Mouse (Mus musculus): ENCODE results near the gene Sh2d1a. TPM values are rescaled to one million over a fixed set of nuclear protein-coding genes. Genes with fewer than 3 reads are reported as not detected.

Gene Sh2d1a
- polyA plus RNA-seq, 1 experiment from 2014 or later: not detected

DNA sequence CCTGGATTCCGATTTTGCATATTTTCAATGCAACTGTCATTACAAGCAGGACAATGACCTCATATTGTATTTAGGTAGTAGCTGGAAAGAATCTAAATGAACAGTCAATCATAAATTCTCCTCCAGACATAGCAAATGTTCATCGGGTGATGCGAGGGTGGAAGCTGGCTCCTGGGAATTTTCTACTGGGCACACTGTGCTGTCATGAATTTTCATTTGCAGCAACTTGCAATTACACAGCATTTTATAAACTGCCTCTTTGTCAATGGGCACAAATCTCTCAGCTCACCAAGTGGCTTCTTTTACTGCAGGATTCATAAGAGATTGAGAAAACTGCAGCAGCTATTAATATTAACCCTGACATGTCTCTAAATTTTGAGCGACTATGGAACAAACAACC, 28.4 kb downstream of the Sh2d1a start:
- H3K9me3 ChIP-seq (ENCODE audit: control insufficient read depth, low read length): no peaks in the 10 kb centered on the region
- H3K4me1 ChIP-seq (replicated peaks; ENCODE audit: control insufficient read depth, insufficient read depth, low read length): no peaks in the 10 kb centered on the region
- H3K36me3 ChIP-seq (ENCODE audit: control insufficient read depth, insufficient read depth, low read length): no peaks in the 10 kb centered on the region
- H3K9ac ChIP-seq (ENCODE audit: low read depth, low read length): no peak overlapping the region
- 79% methylated on average over 4 of the region's 4 CpGs for WGBS
- no peaks in the 10 kb centered on the region for H3K27me3 ChIP-seq (replicated peaks; ENCODE audit: control insufficient read depth, insufficient read depth, low read length)
- H3K4me3 ChIP-seq (ENCODE audit: low read depth, low read length): no peak overlapping the region
- DNase-seq (ENCODE audit: low spot score) (no peak), ATAC-seq (replicated peaks; ENCODE audit: low FRiP score) (no peak)
- H3K27ac ChIP-seq (ENCODE audit: low read depth, low read length): no peak overlapping the region
- H3K4me2 ChIP-seq: no peak overlapping the region

DNA sequence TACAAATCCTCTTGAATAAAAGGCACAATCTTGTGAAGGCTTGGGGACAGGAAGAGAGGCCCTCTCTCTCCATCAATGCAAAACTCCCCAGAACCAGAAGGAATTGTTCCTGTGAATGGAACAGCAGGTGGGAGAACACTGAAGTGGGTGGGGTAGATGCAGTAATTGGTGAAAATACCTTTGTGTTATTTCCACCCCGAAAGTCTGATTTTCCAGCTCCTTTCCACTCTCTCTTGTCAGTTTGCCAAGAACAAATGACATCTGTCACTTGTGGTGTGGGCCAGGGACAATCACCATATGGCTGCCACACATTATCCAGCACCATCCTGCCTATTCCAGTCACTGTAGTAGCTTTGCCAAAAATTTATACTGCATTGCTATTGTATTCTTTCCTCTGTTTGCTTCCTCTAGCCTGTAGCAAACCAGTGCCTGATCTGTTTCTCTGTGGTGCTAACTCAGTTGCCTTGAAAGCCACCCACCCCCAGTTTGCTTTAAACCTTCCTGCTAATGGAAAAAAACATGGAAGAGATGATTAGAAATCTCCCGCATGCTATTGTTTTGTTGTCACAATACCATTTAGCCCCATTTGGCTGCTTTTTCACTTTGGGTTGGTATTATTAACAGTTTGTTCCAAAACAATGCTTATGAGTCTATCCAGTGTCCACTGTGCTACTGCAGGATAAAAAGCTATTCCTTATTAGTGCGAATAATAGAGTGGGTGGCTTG, 37.9 kb downstream of the Sh2d1a start:
- H3K27ac ChIP-seq (ENCODE audit: low read depth, low read length): no peak overlapping the region
- no peaks in the 10 kb centered on the region for H3K9me3 ChIP-seq (ENCODE audit: control insufficient read depth, low read length)
- H3K4me3 ChIP-seq (ENCODE audit: low read depth, low read length): peak overlapping the region; percentile 27
- no peak for DNase-seq (ENCODE audit: low spot score)
- no peak overlapping the region for H3K9ac ChIP-seq (ENCODE audit: low read depth, low read length)
- no peaks in the 10 kb centered on the region for H3K4me1 ChIP-seq (replicated peaks; ENCODE audit: control insufficient read depth, insufficient read depth, low read length)
- no peaks in the 10 kb centered on the region for H3K36me3 ChIP-seq (ENCODE audit: control insufficient read depth, insufficient read depth, low read length)
- no peak for ATAC-seq (replicated peaks; ENCODE audit: low FRiP score)
- H3K27me3 ChIP-seq (replicated peaks; ENCODE audit: control insufficient read depth, insufficient read depth, low read length): no peaks in the 10 kb centered on the region
- H3K4me2 ChIP-seq: peak overlapping the region; percentile 50
- WGBS: 34% methylated on average over 3 of the region's 3 CpGs

DNA sequence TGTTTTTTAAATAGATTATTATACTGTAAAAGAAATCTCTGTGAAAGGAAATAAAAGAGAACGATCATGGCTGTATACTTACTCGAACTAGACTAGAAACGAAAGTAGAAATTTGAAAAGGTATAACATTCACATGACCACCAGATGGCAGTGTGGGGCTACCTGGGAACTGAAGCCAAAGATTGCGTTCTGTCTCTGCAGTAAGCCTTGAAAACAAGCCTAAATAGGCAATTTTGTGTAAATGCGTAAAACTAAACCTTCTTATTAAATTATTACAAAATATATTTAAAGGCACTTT, 38.5 kb downstream of the Sh2d1a start:
- Histone ChIP-seq H3K27ac (ENCODE audit: low read depth, low read length) (no peak overlapping the region), H3K9me3 (ENCODE audit: control insufficient read depth, low read length) (no peaks in the 10 kb centered on the region), H3K9ac (ENCODE audit: low read depth, low read length) (no peak overlapping the region), H3K4me3 (ENCODE audit: low read depth, low read length) (peak overlapping the region; percentile 27), H3K27me3 (replicated peaks; ENCODE audit: control insufficient read depth, insufficient read depth, low read length) (no peaks in the 10 kb centered on the region), H3K4me2 (peak overlapping the region; percentile 50), H3K4me1 (replicated peaks; ENCODE audit: control insufficient read depth, insufficient read depth, low read length) (no peaks in the 10 kb centered on the region), H3K36me3 (ENCODE audit: control insufficient read depth, insufficient read depth, low read length) (no peaks in the 10 kb centered on the region)
- DNase-seq (ENCODE audit: low spot score): peak; percentile 36
- 38% methylated on average over 5 of the region's 5 CpGs for WGBS
- ATAC-seq (replicated peaks; ENCODE audit: low FRiP score): no peak

DNA sequence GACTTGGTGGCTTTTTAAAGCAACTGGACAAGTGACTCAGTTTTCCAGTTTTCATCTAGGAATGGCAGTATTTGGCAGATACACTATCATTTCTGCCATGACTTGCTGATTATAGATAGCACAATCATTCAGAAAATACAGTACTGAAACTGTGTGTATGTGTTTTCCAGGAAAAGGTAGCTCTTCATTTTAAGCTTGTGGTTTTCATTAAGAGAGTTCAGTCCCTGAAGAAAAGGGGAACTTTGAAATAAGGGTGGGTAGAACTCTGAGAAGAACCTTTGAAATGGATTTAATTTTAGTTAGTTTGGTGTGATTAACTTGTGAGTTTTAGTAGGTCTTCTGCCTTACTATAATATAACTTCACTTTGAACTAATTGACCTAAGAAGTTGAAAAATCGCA, 42.8 kb downstream of the Sh2d1a start:
- no peaks in the 10 kb centered on the region for H3K4me1 ChIP-seq (replicated peaks; ENCODE audit: control insufficient read depth, insufficient read depth, low read length)
- 88% methylated on average over 1 of the region's 1 CpGs for WGBS
- H3K4me3 ChIP-seq (ENCODE audit: low read depth, low read length): no peak overlapping the region
- no peak overlapping the region for H3K4me2 ChIP-seq
- no peak for DNase-seq (ENCODE audit: low spot score)
- H3K27ac ChIP-seq (ENCODE audit: low read depth, low read length): no peak overlapping the region
- no peak overlapping the region for H3K9ac ChIP-seq (ENCODE audit: low read depth, low read length)
- no peak for ATAC-seq (replicated peaks; ENCODE audit: low FRiP score)
- no peaks in the 10 kb centered on the region for H3K36me3 ChIP-seq (ENCODE audit: control insufficient read depth, insufficient read depth, low read length)
- H3K27me3 ChIP-seq (replicated peaks; ENCODE audit: control insufficient read depth, insufficient read depth, low read length): no peaks in the 10 kb centered on the region
- no peaks in the 10 kb centered on the region for H3K9me3 ChIP-seq (ENCODE audit: control insufficient read depth, low read length)

DNA sequence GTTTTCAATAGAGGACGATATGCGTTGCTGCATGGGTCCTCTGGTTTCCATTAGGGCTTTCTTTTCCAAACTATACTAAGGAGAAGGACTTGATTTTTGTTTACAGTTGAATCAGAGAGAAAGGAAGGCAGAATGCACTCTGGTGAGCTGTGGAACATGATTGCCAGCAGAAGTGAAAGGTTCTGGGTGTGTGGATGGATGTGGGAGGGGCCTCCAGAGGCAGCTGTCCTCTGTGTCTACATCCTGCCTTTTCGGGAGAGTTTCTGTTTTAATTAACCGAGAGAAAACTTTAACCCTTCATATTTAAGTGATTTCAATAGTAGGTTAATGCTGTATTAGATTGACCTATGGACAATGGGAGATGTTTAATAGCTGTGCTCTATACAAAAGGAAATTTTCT, 46.3 kb downstream of the Sh2d1a start:
- no peaks in the 10 kb centered on the region for H3K36me3 ChIP-seq (ENCODE audit: control insufficient read depth, insufficient read depth, low read length)
- H3K9ac ChIP-seq (ENCODE audit: low read depth, low read length): no peak overlapping the region
- no peaks in the 10 kb centered on the region for H3K9me3 ChIP-seq (ENCODE audit: control insufficient read depth, low read length)
- DNase-seq (ENCODE audit: low spot score) (no peak), ATAC-seq (replicated peaks; ENCODE audit: low FRiP score) (no peak)
- no peak overlapping the region for H3K27ac ChIP-seq (ENCODE audit: low read depth, low read length)
- no peak overlapping the region for H3K4me3 ChIP-seq (ENCODE audit: low read depth, low read length)
- 71% methylated on average over 4 of the region's 4 CpGs for whole genome bisulfite sequencing
- no peaks in the 10 kb centered on the region for H3K27me3 ChIP-seq (replicated peaks; ENCODE audit: control insufficient read depth, insufficient read depth, low read length)
- H3K4me1 ChIP-seq (replicated peaks; ENCODE audit: control insufficient read depth, insufficient read depth, low read length): no peaks in the 10 kb centered on the region
- no peak overlapping the region for H3K4me2 ChIP-seq

DNA sequence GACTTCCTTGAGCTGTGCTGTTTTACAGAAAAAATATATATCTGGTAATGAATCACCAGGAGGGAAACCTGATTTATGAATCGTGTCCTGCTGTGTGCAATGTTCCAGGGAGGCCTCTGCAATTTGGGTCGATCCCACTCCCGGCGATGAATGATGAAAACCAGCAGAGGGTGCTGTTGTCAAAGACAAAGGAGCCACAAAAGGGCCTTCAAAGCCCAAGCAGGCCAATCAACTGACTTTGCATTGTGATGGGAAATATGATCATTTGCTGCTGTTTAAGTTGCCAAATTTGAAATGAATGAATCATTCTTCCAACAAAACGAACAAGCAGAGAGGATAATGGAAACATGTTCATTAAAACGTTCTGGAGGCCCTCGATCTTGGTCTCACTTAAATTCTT, 55.0 kb downstream of the Sh2d1a start:
- no peak overlapping the region for H3K4me3 ChIP-seq (ENCODE audit: low read depth, low read length)
- WGBS: 25% methylated on average over 7 of the region's 7 CpGs
- H3K27ac ChIP-seq (ENCODE audit: low read depth, low read length): no peak overlapping the region
- DNase-seq (ENCODE audit: low spot score) (no peak), ATAC-seq (replicated peaks; ENCODE audit: low FRiP score) (no peak)
- no peaks in the 10 kb centered on the region for H3K4me1 ChIP-seq (replicated peaks; ENCODE audit: control insufficient read depth, insufficient read depth, low read length)
- H3K9me3 ChIP-seq (ENCODE audit: control insufficient read depth, low read length): no peaks in the 10 kb centered on the region
- H3K27me3 ChIP-seq (replicated peaks; ENCODE audit: control insufficient read depth, insufficient read depth, low read length): no peaks in the 10 kb centered on the region
- H3K36me3 ChIP-seq (ENCODE audit: control insufficient read depth, insufficient read depth, low read length): no peaks in the 10 kb centered on the region
- H3K4me2 ChIP-seq: no peak overlapping the region
- no peak overlapping the region for H3K9ac ChIP-seq (ENCODE audit: low read depth, low read length)

DNA sequence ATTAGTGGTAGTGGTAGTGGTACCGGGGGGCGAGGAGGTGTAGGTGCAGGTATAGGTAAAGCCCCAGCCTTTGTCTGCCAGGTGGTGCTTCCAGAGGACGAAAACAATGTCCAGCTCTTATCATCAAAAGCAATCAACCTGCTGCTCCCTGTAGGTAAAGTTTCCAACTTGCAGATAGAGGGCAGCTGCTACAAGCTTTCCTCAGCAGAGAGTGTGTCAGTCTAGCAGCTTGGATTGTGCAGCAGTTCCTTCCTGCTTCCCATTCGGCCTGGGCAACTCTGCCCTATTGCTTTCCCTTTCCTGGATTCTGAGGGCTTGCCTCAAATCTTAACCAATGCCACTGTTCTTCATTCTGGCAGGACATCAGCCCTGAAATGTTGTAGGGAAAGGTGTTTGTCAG, 56.4 kb downstream of the Sh2d1a start:
- 61% methylated on average over 4 of the region's 4 CpGs for WGBS
- no peaks in the 10 kb centered on the region for H3K36me3 ChIP-seq (ENCODE audit: control insufficient read depth, insufficient read depth, low read length)
- H3K4me3 ChIP-seq (ENCODE audit: low read depth, low read length): no peak overlapping the region
- no peaks in the 10 kb centered on the region for H3K4me1 ChIP-seq (replicated peaks; ENCODE audit: control insufficient read depth, insufficient read depth, low read length)
- no peak overlapping the region for H3K4me2 ChIP-seq
- no peaks in the 10 kb centered on the region for H3K27me3 ChIP-seq (replicated peaks; ENCODE audit: control insufficient read depth, insufficient read depth, low read length)
- H3K27ac ChIP-seq (ENCODE audit: low read depth, low read length): no peak overlapping the region
- ATAC-seq (replicated peaks; ENCODE audit: low FRiP score) (no peak), DNase-seq (ENCODE audit: low spot score) (no peak)
- no peak overlapping the region for H3K9ac ChIP-seq (ENCODE audit: low read depth, low read length)
- no peaks in the 10 kb centered on the region for H3K9me3 ChIP-seq (ENCODE audit: control insufficient read depth, low read length)

Other genes with a start within 250 kb of the Sh2d1a start
- gene Tex13c2, start 12.8 kb upstream of the Sh2d1a start, polyA plus RNA-seq (2014; fragmentation: Nextera tagmentation; extraction: Ambion mirVana): not detected in 2 replicates